In the genomic region with DNA sequence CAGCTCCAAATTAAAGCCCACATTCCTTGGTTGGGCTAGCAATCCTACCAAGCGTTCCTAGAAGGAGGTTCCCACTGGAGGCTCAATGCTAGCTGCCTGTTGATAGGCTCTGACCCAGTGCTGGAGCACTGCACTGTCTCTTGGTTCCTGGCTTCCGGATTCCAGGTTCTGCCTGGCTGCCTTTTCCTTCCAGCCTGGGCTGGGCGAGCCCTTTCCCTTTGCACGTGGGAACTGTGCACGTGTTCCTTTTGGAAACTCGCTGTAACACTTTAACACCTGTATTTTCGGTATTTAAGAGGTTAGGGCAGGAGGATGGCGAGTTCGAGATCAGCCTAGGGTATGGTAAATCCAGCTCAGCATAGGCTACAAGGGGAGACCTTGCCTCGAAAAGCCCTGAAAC, we compare ENCODE assay signal across 8 mouse cellular contexts. TPM values are rescaled to one million over a fixed set of nuclear protein-coding genes. Genes with fewer than 3 reads are reported as not detected.
DNase-seq lines count a peak whose midpoint lies in the region; ATAC-seq and TF ChIP-seq lines count a peak whose summit lies in the region.

No protein-coding gene starts in this region.

- H3K4me1 ChIP-seq in testis, adult 2 months (ENCODE audit: control insufficient read depth, insufficient read depth, low read length), result peaks cover 18% of the 10 kb centered on the region
- H3K4me1 ChIP-seq in forebrain, embryonic 16.5 days (replicated peaks; ENCODE audit: control insufficient read depth, insufficient read depth, low read length), result peaks cover 16% of the 10 kb centered on the region
- peaks cover 16% of the 10 kb centered on the region for H3K4me1 ChIP-seq in intestine, embryonic 16.5 days (ENCODE audit: control insufficient read depth, insufficient read depth, low read length)
- H3K4me1 ChIP-seq in lung, embryonic 14.5 days (ENCODE audit: insufficient read depth), result 0 out of 2 replicates have a peak, but pooled peaks cover 5% of the 10 kb centered on the region
- no peaks in the 10 kb centered on the region; the same call in 1 of the 2 replicates for H3K4me1 ChIP-seq in stomach, postnatal 0 days (replicated peaks; ENCODE audit: control insufficient read depth, insufficient read depth)

- no peaks in the 10 kb centered on the region for H3K36me3 ChIP-seq in testis, adult 2 months (ENCODE audit: control insufficient read depth, insufficient read depth, low read length)
- no peaks in the 10 kb centered on the region for H3K36me3 ChIP-seq in forebrain, embryonic 16.5 days (ENCODE audit: control insufficient read depth, insufficient read depth)
- H3K36me3 ChIP-seq in intestine, embryonic 16.5 days (ENCODE audit: control insufficient read depth, insufficient read depth, low read length), result no peaks in the 10 kb centered on the region
- H3K36me3 ChIP-seq in lung, embryonic 14.5 days (ENCODE audit: insufficient read depth), result peaks cover 17% of the 10 kb centered on the region; the same call in 1 of the 2 replicates
- no peaks in the 10 kb centered on the region for H3K36me3 ChIP-seq in stomach, postnatal 0 days (ENCODE audit: control insufficient read depth, insufficient read depth, low read length)

- no peaks in the 10 kb centered on the region for H3K9me3 ChIP-seq in forebrain, embryonic 16.5 days (ENCODE audit: control insufficient read depth, low read length)
- no peaks in the 10 kb centered on the region for H3K9me3 ChIP-seq in intestine, embryonic 16.5 days (ENCODE audit: control insufficient read depth, low read length)
- H3K9me3 ChIP-seq in lung, embryonic 14.5 days (ENCODE audit: low read depth, low read length), result no peaks in the 10 kb centered on the region
- H3K9me3 ChIP-seq in stomach, postnatal 0 days (ENCODE audit: control insufficient read depth, low read length), result no peaks in the 10 kb centered on the region

- no peak for TF ChIP-seq EP300 in stomach, postnatal 0 days (optimal IDR thresholded peaks at IDR 0.05)

- H3K27me3 ChIP-seq in testis, adult 2 months (ENCODE audit: control insufficient read depth, insufficient read depth, low read length), result no peaks in the 10 kb centered on the region
- H3K27me3 ChIP-seq in forebrain, embryonic 16.5 days (replicated peaks; ENCODE audit: control insufficient read depth, insufficient read depth, low read length), result no peaks in the 10 kb centered on the region
- H3K27me3 ChIP-seq in intestine, embryonic 16.5 days (replicated peaks; ENCODE audit: control insufficient read depth, insufficient read depth, low read length), result no peaks in the 10 kb centered on the region
- no peaks in the 10 kb centered on the region for H3K27me3 ChIP-seq in lung, embryonic 14.5 days (ENCODE audit: insufficient read depth, low read length)
- no peaks in the 10 kb centered on the region for H3K27me3 ChIP-seq in stomach, postnatal 0 days (ENCODE audit: control insufficient read depth, insufficient read depth, low read length)

- H3K27ac ChIP-seq in testis, adult 2 months (ENCODE audit: control insufficient read depth, insufficient read depth, low read depth, low read length), result peak overlapping the region; percentile 89
- no peak overlapping the region for H3K27ac ChIP-seq in forebrain, embryonic 16.5 days (ENCODE audit: low read length)
- H3K27ac ChIP-seq in intestine, embryonic 16.5 days (ENCODE audit: low read length), result peak overlapping the region; percentile 98
- H3K27ac ChIP-seq in lung, embryonic 14.5 days (ENCODE audit: low read depth), result peak overlapping the region; percentile 93
- peak overlapping the region; percentile 89 for H3K27ac ChIP-seq in stomach, postnatal 0 days (replicated peaks)

- ATAC-seq in forebrain, embryonic 16.5 days, result no peak
- ATAC-seq in intestine, embryonic 16.5 days, result no peak
- ATAC-seq in lung, embryonic 14.5 days (ENCODE audit: insufficient read depth), result no peak
- no peak for ATAC-seq in stomach, postnatal 0 days (ENCODE audit: low FRiP score, low TSS enrichment)

- peak overlapping the region; percentile 88; the same call in 1 of the 2 replicates for H3K4me3 ChIP-seq in testis, adult 2 months (ENCODE audit: control insufficient read depth, low read depth, low read length)
- H3K4me3 ChIP-seq in forebrain, embryonic 16.5 days (replicated peaks; ENCODE audit: low read length), result no peak overlapping the region
- H3K4me3 ChIP-seq in intestine, embryonic 16.5 days (ENCODE audit: low read length), result peak overlapping the region; percentile 60; the same call in 1 of the 2 replicates
- peak overlapping the region; percentile 100 for H3K4me3 ChIP-seq in lung, embryonic 14.5 days (ENCODE audit: low read depth, low read length)
- H3K4me3 ChIP-seq in stomach, postnatal 0 days (ENCODE audit: low read depth, low read length), result no peak overlapping the region

- no peak overlapping the region for H3K9ac ChIP-seq in forebrain, embryonic 16.5 days (replicated peaks; ENCODE audit: low read depth, low read length)
- peak overlapping the region; percentile 80 for H3K9ac ChIP-seq in intestine, embryonic 16.5 days (ENCODE audit: low read depth, low read length)
- peak overlapping the region; percentile 63 for H3K9ac ChIP-seq in lung, embryonic 14.5 days
- H3K9ac ChIP-seq in stomach, postnatal 0 days (ENCODE audit: low read length), result no peak overlapping the region; the same call in 1 of the 2 replicates

- TF ChIP-seq POLR2A in testis, adult 2 months (IDR thresholded peaks at IDR 0.05; ENCODE audit: control insufficient read depth, low read depth, low read length), result no peak

- WGBS in forebrain, embryonic 16.5 days, result 74% methylated on average over 10 of the region's 10 CpGs
- WGBS in intestine, embryonic 16.5 days, result 56% methylated on average over 10 of the region's 10 CpGs
- WGBS in lung, embryonic 14.5 days, result 72% methylated on average over 10 of the region's 10 CpGs
- WGBS in stomach, postnatal 0 days, result 60% methylated on average over 10 of the region's 10 CpGs

- no peak for DNase-seq in testis, postnatal 10 days (ENCODE audit: low spot score)
- peak; percentile 14 for DNase-seq in lung, embryonic 14.5 days
- peak; percentile 49 for DNase-seq in stomach, postnatal 0 days (ENCODE audit: low spot score)
- no peak for DNase-seq in left cerebral cortex, adult 11 months (ENCODE audit: low spot score)
- no peak for DNase-seq in embryo, embryonic 9.5 days (ENCODE audit: extremely low spot score)

- peak overlapping the region; percentile 78 for H3K4me2 ChIP-seq in forebrain, embryonic 16.5 days (ENCODE audit: low read length)
- H3K4me2 ChIP-seq in intestine, embryonic 16.5 days (ENCODE audit: low read depth, low read length), result peak overlapping the region; percentile 78
- peak overlapping the region; percentile 81 for H3K4me2 ChIP-seq in lung, embryonic 14.5 days
- H3K4me2 ChIP-seq in stomach, postnatal 0 days (replicated peaks; ENCODE audit: low read depth), result peak overlapping the region; percentile 49

- TF ChIP-seq CTCF in testis, adult 2 months (IDR thresholded peaks at IDR 0.05; ENCODE audit: control insufficient read depth, insufficient read depth, insufficient replicate concordance, low read depth, low read length), result no peak
- no peak for TF ChIP-seq CTCF in lung, embryonic 14.5 days (IDR thresholded peaks at IDR 0.05; ENCODE audit: low read depth)
- no peak for TF ChIP-seq CTCF in stomach, postnatal 0 days (IDR thresholded peaks at IDR 0.05; ENCODE audit: low read depth)

RNA-seq across cellular contexts. Expression of a gene that starts 1.5 kb away (rescaled TPM):
- 10.0 and 10.7 TPM in 2 replicates for polyA plus RNA-seq in testis, adult 2 months (2012; rRNA removed)
- 144 and 158 TPM in 2 replicates for polyA plus RNA-seq in forebrain, embryonic 16.5 days (2015; fragmentation: Nextera tagmentation; extraction: Ambion mirVana)
- polyA plus RNA-seq in intestine, embryonic 16.5 days (2015; fragmentation: Nextera tagmentation; extraction: Ambion mirVana), result 137 and 153 TPM in 2 replicates
- polyA plus RNA-seq in lung, embryonic 14.5 days (2014; fragmentation: Nextera tagmentation; extraction: Ambion mirVana), result 203 and 217 TPM in 2 replicates
- polyA plus RNA-seq in stomach, postnatal 0 days (2015; fragmentation: Nextera tagmentation; extraction: Ambion mirVana), result 59.5 and 59.8 TPM in 2 replicates

RNA-seq across cellular contexts. Expression of a gene that starts 7.0 kb away (rescaled TPM):
- 142 and 164 TPM in 2 replicates for polyA plus RNA-seq in testis, adult 2 months (2012; rRNA removed)
- polyA plus RNA-seq in forebrain, embryonic 16.5 days (2015; fragmentation: Nextera tagmentation; extraction: Ambion mirVana), result 218 and 221 TPM in 2 replicates
- polyA plus RNA-seq in intestine, embryonic 16.5 days (2015; fragmentation: Nextera tagmentation; extraction: Ambion mirVana), result 408 and 413 TPM in 2 replicates
- 506 and 535 TPM in 2 replicates for polyA plus RNA-seq in lung, embryonic 14.5 days (2014; fragmentation: Nextera tagmentation; extraction: Ambion mirVana)
- polyA plus RNA-seq in stomach, postnatal 0 days (2015; fragmentation: Nextera tagmentation; extraction: Ambion mirVana), result 508 and 530 TPM in 2 replicates

RNA-seq across cellular contexts. Expression of a gene that starts 45.0 kb away (rescaled TPM):
- 374 and 406 TPM in 2 replicates for polyA plus RNA-seq in testis, adult 2 months (2012; rRNA removed)
- 316 and 452 TPM in 2 replicates for polyA plus RNA-seq in forebrain, embryonic 16.5 days (2015; fragmentation: Nextera tagmentation; extraction: Ambion mirVana)
- polyA plus RNA-seq in intestine, embryonic 16.5 days (2015; fragmentation: Nextera tagmentation; extraction: Ambion mirVana), result 1,500 and 1,563 TPM in 2 replicates
- polyA plus RNA-seq in lung, embryonic 14.5 days (2014; fragmentation: Nextera tagmentation; extraction: Ambion mirVana), result 1,429 and 1,454 TPM in 2 replicates
- 1,616 and 1,849 TPM in 2 replicates for polyA plus RNA-seq in stomach, postnatal 0 days (2015; fragmentation: Nextera tagmentation; extraction: Ambion mirVana)

Comparison
In these comparisons a context has a peak if more than half of its experiments do, and no peak if none do; other contexts are left out.
1. H3K4me3 ChIP-seq: peak in testis, adult 2 months (single experiment), intestine, embryonic 16.5 days (single experiment) and lung, embryonic 14.5 days (single experiment); none in forebrain, embryonic 16.5 days (single experiment) and stomach, postnatal 0 days (single experiment).
2. DNase-seq: peak in lung, embryonic 14.5 days (single experiment) and stomach, postnatal 0 days (single experiment); none in testis, postnatal 10 days (single experiment), left cerebral cortex, adult 11 months (single experiment) and embryo, embryonic 9.5 days (single experiment).
3. H3K9ac ChIP-seq: peak in intestine, embryonic 16.5 days (single experiment) and lung, embryonic 14.5 days (single experiment); none in forebrain, embryonic 16.5 days (single experiment) and stomach, postnatal 0 days (single experiment).
4. Peak in every context shown above with its lines, with median percentiles within 50 percentile points of each other: H3K4me2 ChIP-seq.